Mouse (Mus musculus) frontal cortex, postnatal 25 days (tissue): ENCODE measurements around the gene Jmjd7.

Experiments
- DNase-seq, 2 experiments: peaks; one replicate each; pipeline ENCODE4 v3.0.0; 2022; ENCODE audit warnings: low spot score in 2 of 2

The Jmjd7 gene

DNA sequence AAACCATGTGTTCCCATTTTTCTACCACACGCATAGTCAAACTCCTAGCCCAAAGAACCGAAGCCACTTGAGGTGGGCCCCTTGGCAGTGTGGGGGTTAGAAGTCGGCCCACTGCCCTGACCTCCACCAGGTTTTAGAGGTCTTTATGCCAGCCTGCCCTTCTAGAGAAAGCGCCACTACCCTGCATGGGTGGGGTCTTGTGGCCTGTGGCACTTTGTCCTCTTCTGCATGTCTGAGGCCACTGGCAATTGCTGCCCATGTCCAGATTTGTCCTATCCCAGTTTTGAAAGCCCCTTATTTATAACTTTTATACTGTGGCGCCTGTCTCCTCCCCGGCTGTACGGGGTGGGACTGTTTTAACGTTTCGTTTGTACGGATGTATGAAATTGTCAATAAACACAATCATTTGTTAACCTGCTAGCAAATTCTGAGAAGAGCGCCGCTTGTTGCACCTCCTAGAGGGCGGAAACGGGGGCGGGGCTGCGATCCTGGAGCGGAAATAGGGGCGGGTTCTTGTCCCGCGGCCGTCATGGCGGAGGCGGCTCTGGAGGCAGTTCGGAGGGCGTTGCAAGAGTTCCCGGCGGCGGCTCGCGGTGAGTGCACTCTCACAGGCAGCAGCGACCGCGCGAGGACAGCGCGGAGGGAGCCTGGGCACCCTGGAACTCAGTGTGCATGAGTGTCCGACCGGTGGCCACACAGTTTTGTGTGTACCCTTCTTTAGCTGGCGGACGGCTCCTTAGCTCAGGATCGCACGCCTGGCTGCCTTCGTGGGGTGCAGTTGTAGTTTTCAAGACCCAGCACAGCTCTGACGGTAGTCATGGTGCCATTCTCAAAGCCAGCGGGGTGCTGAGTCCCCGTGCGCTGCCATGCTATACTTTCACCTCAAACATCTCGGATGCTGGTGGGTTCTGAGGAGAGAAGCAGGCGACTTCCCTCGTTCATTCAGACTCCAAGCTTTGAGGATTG lies at the start of gene Jmjd7, which contains the start of gene Gm28042:
Jmjd7 (plus strand) TSS at position 500 of the 966 bp plus-strand sequence.
Gm28042 (plus strand) TSS at position 510 of the 966 bp plus-strand sequence.
- DNase-seq = peak; percentile 60 to 80

DNA sequence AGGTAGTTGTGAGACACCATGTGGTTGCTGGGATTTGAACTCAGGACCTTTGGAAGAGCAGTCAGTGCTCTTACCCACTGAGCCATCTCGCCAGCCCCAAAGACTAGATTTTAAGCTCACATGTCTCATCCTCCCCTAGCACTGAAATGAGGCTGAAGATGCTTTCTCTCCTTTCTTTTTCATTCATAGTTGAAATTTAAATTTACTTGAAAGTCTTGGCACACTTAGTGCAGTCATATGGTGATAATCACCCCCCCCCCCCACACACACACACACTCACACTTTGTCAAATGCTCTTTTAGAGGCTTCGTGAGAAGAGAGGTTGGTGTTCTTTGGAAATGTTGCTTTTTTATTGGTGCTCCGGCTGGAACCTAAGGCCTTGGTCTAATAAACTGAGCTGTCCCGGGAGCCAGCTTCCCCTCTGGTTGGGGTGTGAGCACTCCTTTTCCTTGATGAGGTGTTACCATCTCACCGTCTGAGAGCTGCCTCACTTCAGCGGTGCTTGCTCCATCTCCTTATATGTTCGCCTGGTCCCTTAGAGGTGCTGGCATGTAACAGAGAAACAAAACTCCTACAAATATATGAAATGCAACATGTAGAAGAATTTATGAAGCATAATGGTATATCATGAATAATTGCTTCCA lies 46.8 kb upstream of the Jmjd7 start:
- DNase-seq = no peak

DNA sequence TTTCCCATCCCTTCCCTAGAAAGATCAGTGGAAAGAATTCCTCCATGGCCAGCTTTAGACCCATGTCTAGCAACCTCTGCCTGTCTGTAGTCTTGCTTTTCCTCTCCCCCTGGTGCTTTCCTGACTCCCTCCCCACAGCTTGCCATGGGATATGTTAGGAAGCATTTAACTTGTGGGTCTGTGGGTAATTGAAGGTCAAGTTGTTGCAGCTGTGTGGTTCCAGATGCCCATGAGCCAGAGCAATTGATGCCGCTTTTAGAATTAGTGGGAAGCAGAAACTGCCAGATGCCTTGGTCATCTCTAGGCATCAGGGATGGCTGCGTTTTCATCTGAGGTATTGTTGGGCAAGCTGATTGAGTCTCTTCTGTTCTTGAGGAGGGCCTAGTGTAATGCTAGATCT lies 45.7 kb upstream of the Jmjd7 start:
- DNase-seq = no peak

DNA sequence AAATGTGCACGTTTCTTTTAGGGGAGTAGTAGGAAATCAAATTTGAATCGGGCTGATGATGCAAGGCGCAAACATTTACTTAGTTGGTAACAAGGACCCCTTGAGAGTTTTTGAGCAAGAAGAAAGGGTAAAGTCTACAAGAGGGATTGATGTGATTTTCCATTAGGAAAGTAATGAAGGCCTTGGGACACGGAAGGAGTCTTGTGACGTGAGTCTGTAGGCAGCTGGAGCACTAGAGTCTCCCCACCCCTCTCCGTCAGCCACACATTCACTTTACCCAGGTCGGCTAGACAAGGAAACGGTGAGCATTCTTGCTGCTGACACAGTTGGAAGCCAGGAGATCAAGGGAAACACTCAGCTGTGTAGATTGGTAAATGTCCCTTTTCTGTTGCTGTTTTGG lies 41.4 kb upstream of the Jmjd7 start:
- no peak for DNase-seq

DNA sequence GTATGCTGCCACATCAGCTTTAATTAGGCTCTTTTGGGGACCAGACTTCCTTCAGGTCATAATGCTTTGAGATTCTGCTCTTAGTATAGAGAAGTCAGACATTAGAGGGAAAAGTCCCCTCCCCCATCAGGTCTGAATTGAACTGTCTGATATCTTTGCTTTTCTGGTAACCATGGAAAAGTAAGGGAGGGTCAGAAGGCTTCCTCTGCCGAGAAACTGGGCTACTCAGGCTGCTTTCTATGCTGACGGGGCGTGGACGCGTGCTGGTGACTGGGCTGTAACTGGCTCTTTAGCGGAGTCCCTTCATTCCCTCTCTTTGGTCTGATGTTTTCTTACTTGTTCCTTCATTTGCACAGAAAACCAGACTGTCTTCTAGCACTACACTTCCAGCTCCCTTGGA lies 40.9 kb upstream of the Jmjd7 start:
- no peak for DNase-seq

DNA sequence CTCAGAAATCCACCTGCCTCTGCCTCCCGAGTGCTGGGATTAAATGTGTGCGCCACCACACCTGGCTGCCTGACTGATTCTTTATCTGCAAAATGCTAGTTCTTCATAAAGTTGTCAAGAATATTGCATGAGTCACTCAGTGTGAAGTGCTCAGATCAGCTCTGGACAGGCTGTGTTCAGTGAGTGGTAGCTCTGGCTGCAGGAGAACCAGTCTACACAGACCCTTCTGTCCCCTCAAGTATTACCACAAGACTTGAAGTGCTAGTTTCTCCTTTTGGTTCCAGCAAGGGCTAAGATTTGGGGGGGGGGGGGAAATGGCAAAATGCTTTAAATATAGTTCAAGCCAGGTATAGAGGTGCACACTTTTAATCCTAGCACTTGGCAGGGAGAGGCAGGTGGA lies 39.8 kb upstream of the Jmjd7 start:
- no peak for DNase-seq

DNA sequence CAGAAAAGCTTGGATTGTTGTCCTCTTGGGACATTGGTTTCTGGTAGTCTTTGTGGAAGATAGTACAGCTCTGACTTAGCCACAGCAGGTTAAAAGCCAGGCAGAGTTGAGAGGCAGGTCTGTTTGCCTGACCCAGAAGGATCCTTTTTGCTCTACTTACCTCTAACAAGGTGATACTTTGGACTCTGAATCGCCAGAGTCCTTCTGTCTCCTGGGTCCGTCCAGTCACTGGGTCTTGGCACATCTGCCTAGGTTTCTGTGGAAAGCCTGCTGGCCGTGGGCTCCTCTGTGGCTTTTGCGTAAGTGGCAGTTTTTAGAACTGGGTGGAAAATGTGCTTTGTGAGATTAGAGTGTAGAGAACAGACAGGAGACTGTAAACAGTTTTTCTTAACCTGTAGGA lies 38.3 kb upstream of the Jmjd7 start:
- no peak for DNase-seq

DNA sequence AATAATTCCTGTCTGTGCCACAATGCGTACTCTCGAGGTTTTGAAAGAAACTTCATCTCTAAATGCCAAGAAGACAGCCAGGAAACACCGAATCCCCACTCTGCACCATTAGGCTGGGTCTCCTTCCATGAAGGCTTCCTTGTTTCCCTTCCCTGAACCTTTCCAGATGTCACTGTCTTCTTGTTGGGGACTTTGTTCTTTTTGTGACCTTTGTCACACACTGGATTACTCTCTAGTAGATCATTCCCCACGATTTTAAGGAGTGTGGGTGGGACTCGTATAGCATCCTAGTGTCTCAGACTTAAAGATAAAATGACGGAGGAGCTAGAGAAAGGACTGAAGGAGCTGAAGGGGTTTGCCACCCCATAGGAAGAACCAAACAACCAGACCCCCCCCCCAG lies 36.4 kb upstream of the Jmjd7 start:
- DNase-seq = no peak

DNA sequence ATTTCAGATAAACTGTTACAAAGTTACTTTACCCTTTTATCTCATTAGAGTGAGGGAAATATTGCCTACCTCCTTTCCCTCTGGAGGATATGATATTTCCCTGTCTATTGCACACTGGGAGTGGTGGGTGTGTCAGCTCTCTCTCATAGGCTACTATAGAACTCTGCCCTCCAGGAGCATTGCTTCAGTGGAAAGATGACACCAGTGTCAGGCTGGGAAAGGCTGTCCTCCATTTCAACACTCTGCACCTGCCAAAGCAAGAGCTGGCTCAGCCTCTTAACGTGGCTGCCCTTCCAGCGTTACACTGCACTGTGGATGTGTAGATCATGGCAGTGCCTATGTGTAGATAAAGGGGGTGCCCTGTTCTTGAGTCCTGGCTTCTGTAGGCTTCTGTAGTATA lies 34.9 kb upstream of the Jmjd7 start:
- no peak for DNase-seq

DNA sequence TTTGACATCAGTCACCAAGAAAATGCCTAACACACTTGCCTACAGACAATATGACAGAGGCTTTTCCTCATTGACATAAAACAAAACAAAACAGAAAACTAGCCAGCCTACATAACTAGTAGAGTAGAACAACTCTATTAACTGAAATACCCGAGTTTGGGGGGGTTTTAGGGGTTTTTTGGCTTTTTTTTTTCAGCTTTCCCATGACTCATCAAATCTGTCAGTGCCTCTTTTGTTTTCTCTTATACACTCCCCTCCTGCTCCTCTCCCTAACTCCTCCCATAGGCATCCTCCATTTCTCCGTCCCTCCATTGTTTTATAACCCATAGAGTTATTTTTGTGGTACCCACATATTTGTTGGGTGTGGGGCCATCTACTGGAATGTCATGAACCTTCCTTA lies 33.8 kb upstream of the Jmjd7 start:
- DNase-seq = no peak

DNA sequence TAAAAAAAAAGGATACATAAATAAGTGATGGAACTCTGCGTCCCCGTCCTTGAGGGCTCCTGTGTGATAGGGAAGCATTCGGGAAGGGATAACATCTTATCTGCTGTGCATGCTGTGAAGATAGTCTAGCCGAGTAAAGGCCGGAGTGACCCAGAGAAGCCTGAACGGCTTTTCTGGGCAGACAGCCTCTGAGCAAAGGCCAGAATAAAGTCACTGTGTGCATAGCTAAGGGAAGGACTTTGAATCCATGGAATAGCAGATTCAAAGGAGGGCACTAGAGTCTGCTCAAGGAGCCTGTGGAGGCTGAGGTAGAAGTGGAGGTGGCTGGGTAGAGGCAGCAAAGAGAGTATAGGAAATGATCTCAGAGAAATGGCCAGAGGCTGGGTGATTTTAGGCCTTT lies 32.4 kb upstream of the Jmjd7 start:
- no peak for DNase-seq

DNA sequence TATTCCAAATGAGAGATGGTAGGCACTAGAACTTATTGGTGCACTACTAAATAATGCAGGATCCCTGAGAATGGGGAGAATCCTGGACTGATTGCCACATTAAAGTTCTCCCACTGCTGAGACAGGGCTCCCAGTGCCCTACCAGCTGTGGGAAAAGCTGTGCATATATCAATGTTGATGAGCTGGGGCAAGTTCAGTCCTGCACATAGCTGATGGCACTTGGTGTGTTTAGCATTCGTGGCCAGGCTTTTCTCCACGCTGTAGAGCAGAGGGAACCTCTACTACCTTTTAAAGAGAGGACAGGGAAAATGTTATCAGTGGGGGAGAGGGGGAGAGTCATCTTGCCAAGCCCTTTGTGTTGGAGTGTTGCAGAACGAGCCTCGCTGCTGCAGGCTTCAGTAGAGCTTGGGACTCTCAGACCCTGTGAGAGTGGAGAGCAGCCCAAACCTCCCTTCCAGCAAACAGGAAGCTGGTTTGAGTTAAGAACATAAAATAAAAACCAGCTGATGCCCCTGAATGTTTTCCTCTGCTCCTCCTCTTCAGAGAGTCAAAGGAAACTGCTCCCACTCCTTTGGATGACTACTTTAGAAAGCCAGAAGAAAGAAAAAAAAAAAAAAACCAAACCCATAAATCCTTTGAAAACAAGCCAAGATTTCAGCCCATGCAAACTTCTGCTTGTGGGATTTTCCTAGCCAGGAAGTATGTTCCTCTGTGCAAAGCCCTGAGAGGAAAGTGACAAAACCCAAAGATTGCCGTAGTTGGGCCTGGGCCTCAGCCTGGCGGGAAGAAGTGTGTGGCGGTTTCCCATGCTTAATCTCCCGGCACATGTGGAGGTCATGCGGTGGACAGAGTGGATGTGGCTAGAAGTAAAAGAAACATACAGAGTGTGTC lies 31.6 kb upstream of the Jmjd7 start:
- no peak for DNase-seq

DNA sequence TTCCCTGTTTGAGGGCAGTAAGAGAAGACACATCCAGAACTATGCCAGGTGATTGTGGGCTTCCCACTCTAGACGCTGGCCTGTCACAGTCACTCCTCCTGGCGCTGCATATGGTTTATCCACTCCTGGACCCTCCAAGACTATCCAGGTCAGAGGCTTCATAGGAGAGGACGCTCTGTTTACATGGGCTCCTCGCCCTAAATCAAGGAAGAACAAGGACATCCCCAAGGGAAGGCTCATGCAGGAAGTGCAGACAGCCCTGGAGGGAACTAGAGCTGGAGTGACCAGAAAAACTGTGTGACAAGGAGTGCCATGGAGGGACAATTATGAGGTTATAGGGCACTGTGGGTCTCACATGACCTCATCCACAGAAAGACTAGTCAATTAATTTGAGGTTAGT lies 29.9 kb upstream of the Jmjd7 start:
- no peak for DNase-seq

DNA sequence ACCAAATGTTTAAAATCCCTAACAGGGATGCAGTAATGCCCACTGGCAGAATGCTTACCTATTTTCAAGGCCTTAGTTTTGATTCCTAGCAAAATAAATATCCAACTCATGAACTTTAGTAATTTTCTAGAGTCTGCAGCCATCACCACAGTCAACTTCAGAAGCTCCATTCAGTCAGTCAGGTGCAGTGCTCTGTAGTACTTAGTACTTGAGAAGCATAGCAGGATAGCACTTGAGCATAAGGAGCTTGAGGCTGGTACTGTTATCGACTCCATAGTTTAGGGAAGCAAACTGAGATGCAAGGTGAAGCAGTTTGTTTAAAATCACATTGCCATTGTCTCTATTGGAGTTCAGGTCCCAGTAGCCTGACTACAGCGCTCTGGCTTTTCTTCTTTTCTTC lies 27.6 kb upstream of the Jmjd7 start:
- no peak for DNase-seq

DNA sequence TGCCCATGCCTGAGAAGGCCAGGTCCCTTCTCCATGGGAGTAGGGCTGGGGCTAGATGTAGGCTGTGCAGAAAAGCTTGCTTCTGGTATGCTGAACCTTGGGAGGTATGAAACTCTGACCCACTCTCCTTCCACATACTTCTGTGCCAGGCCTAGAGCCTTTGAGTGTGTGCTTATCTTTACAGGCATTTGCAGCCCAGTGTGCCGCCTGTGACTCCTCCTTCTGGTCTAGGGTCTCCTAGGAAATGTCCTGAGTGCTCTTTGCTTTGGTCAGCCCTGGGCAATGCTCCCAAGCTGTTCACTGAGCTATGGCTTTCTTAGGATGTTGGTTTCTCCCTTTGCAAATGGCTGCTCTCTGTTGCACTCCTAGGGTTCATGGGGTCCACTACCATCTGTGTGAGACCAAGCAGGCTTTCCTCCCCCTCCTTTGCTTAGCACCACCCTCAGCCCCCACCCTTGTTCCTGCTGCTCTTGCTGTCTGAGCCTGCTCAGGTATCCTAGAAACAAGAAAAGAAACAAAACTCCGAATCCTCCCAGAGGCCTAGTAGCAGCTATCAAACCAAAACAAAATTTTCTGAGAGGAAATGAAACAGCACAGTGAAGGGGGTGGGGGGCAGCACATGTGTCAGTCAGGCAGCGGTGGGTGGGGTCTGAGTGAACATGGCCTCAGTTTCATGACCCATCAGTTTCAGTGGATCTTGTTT lies 26.2 kb upstream of the Jmjd7 start:
- DNase-seq = no peak

DNA sequence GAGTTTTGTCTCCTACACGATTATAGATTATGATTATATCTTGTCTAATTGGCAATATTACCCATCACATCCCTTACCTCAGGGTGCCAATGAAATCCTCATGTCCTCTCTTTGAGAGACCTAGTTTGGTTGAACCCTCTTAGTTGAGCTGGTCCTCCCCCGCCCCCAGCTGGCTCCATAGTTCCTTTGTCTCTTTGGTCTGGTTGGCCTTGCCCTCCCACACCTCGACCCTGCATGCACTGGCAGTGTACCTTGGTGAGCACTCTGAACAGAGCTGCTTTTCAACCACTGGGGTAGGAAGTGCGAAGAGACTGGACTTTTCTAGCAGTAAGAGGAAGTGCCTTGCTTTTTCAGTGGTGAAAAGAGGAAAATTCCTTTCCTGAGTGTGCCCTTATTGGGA lies 25.3 kb upstream of the Jmjd7 start:
- no peak for DNase-seq

DNA sequence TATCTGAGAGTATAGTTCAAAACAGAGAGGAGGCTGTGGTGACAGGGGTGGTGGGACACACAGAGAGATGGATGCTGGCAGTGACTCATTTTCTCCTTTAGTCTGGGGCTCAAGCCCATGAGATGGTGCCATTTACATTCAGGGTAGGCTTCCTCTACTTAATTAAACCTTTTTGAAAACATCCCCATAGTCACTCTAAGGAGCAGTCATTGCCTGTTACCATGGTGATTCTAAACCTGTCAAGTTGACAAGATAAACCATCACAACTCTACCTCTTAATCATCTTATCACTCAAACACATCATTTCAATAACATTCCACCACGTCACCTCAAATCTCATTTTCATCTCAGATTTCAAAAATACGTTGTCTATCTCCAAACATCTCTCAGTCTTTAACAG lies 23.3 kb upstream of the Jmjd7 start:
- no peak for DNase-seq

DNA sequence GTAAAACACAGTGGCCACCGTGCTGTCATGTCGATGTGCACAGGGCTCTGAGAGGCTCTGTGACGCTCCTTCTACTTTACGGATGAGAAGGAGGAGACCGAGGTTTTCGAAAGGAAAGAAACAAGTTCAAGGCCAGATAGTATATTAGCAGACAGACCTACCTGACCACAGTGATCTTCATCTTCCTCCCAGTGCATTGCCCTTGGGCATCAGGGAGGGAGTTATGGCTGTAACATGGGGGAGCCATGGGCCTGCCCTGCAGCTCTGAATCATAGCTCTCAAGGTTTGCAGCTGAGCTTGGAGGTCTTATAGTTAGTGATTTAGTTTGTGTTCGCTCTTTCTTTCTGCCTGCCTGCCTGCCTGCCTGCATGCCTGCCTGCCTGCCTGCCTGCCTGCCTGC lies 20.6 kb upstream of the Jmjd7 start:
- DNase-seq = no peak

DNA sequence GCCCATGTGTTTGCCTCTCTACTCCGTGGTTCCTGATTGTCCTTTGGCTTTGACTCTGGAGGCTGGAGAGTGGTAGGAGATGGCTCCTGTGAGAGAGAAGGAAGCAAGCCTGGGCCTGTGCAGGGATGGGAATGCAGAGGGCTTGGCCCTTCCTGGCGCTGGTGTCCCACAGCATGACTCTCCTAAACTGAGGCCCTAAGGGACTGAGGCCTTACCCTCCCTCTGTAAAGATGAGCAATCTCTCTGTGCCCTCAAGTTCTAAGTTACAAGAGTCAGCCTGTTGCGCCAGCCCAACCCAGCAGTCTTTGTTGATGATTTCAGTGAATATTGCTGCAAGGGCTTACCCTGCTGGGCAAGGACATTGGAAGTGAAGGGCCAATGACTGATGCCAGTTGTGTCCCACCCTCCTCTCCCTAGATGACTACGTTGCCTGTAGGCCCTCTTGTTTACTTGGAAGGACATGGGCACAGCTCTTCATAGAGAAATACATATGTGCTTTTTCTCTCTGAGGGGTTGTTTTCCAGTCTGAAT lies 19.5 kb upstream of the Jmjd7 start:
- no peak for DNase-seq

DNA sequence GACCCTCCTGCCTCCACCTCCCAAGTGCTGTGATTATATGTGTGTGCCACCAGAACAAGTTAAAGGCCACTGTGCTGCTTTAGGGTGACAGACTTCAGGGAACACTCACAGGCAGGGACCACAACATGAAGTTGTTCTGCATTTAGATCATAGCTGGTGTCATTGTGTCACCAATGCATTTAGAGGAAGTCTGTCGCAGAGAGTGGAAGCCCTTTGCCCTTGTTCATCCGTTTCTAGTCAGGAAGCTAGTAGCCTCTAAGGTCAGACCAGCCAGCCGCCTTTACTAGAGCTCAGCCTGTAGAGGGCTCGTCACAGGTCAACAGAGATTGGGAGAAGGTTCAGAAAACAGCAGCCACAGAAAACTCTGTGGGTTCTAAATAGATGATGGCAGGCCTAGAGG lies 18.6 kb upstream of the Jmjd7 start:
- no peak for DNase-seq

DNA sequence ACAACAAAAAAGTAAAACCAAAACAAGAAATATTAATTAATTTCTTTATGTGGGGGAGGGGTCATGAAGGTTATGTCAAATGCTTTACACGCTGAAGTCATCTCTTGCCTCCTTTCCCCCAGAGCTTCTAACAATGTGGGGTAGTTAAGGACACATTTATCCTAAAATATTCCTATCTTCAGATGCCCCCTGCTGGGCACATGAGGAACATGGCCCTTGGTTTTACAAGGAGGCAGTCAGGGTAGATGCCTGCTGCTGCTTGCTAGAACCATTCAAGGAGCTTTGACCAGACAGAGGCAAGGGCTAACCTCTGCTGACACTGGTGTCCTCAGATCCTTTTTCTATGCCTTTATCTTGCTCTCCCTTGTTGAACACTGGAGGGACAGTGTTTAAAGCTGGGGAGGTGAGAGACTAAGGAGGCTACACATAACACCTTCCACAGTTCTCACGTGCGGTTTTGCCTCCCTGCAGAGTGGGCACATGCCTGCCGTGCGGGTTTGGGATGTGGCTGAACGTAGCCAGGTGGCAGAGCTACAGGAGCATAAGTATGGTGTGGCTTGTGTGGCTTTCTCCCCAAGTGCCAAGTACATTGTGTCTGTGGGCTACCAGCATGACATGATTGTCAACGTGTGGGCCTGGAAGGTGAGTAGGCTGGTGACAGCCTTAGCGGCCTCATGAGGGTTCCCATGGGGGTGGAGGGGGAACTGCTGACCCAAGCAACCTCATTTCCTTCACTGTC lies 15.7 kb upstream of the Jmjd7 start:
- DNase-seq = peak; percentile 37 to 48
